Mouse (Mus musculus): Measurements from ENCODE around the gene Tbcb. TPM values are rescaled to one million over a fixed set of nuclear protein-coding genes. Genes with fewer than 3 reads are reported as not detected.
"Not testable (repeated sequence)": the region's sequence is repeated elsewhere in the genome, so short reads cannot be mapped to it uniquely, and the experiment has no call there.

Tbcb gene
- polyA plus RNA-seq, 1 experiment from 2014 or later, result 270 TPM

- Histone ChIP-seq H3K9me3 (no peaks in the 10 kb centered on the region), H3K4me1 (no peaks in the 10 kb centered on the region), H3K27me3 (replicated peaks; ENCODE audit: low read depth, poor library complexity, severe bottlenecking) (no peaks in the 10 kb centered on the region), H3K4me3 (no peak overlapping the region), H3K27ac (replicated peaks) (no peak overlapping the region), H3K36me3 (replicated peaks) (peaks cover 78% of the 10 kb centered on the region)
- WGBS, result 83% methylated on average over 12 of the region's 12 CpGs
- DNase-seq (ENCODE audit: low spot score), result no peak
These were observed 20.2 kb upstream of the Tbcb start for GRCm38 (mm10) chr7:30251956-30252954.

GRCm38 (mm10) chr7:30237374-30237773, 5.3 kb upstream of the Tbcb start:
- peaks cover 14% of the 10 kb centered on the region for H3K4me1 ChIP-seq
- not testable (repeated sequence) for H3K4me3 ChIP-seq; DNase-seq (ENCODE audit: low spot score); H3K27me3 ChIP-seq (replicated peaks; ENCODE audit: low read depth, poor library complexity, severe bottlenecking); H3K9me3 ChIP-seq; H3K27ac ChIP-seq (replicated peaks)
- peaks cover 54% of the 10 kb centered on the region for H3K36me3 ChIP-seq (replicated peaks)
- 86% methylated on average over 3 of the region's 3 CpGs for WGBS

- H3K27me3 ChIP-seq (replicated peaks; ENCODE audit: low read depth, poor library complexity, severe bottlenecking), result no peaks in the 10 kb centered on the region
- 84% methylated on average over 4 of the region's 4 CpGs for WGBS
- DNase-seq (ENCODE audit: low spot score), result no peak
- peaks cover 37% of the 10 kb centered on the region for H3K36me3 ChIP-seq (replicated peaks)
- no peak within 1 kb of the TSS for H3K27ac ChIP-seq (replicated peaks)
- H3K9me3 ChIP-seq, result no peaks in the 10 kb centered on the region
- no peak within 1 kb of the TSS for H3K4me3 ChIP-seq
- peaks cover 20% of the 10 kb centered on the region for H3K4me1 ChIP-seq
These were observed 3.6 kb upstream of the Tbcb start, which contains the start of gene Ovol3 for GRCm38 (mm10) chr7:30235625-30236024. Gene Ovol3, minus strand, starts transcription at chr7:30235725.

- H3K27ac ChIP-seq (replicated peaks), result no peak overlapping the region
- 86% methylated on average over 8 of the region's 8 CpGs for WGBS
These were observed 3.0 kb upstream of the Tbcb start for GRCm38 (mm10) chr7:30235091-30235490.

GRCm38 (mm10) chr7:30234276-30234858, 2.3 kb upstream of the Tbcb start:
- H3K27ac ChIP-seq (replicated peaks), result no peak overlapping the region
- peaks cover 23% of the 10 kb centered on the region for H3K4me1 ChIP-seq
- H3K36me3 ChIP-seq (replicated peaks), result peaks cover 33% of the 10 kb centered on the region
- H3K4me3 ChIP-seq, result no peak overlapping the region
- no peaks in the 10 kb centered on the region for H3K9me3 ChIP-seq
- H3K27me3 ChIP-seq (replicated peaks; ENCODE audit: low read depth, poor library complexity, severe bottlenecking), result no peaks in the 10 kb centered on the region
- DNase-seq (ENCODE audit: low spot score), result no peak
- 93% methylated on average over 15 of the region's 15 CpGs for WGBS

More at GRCm38 (mm10) chr7:30235091-30235490, 3.0 kb upstream of the Tbcb start:
- peaks cover 31% of the 10 kb centered on the region for H3K36me3 ChIP-seq (replicated peaks)
- H3K27me3 ChIP-seq (replicated peaks; ENCODE audit: low read depth, poor library complexity, severe bottlenecking), result no peaks in the 10 kb centered on the region
- peaks cover 23% of the 10 kb centered on the region for H3K4me1 ChIP-seq
- H3K9me3 ChIP-seq, result no peaks in the 10 kb centered on the region
- H3K4me3 ChIP-seq, result no peak overlapping the region
- no peak for DNase-seq (ENCODE audit: low spot score)

GRCm38 (mm10) chr7:30233387-30233786, 1.3 kb upstream of the Tbcb start:
- 91% methylated on average over 20 of the region's 20 CpGs for WGBS
- no peak for DNase-seq (ENCODE audit: low spot score)
- peaks cover 23% of the 10 kb centered on the region for H3K4me1 ChIP-seq
- H3K27ac ChIP-seq (replicated peaks), result peak overlapping the region; percentile 12; the same call in 1 of the 2 replicates
- H3K4me3 ChIP-seq, result peak overlapping the region; percentile 68
- H3K36me3 ChIP-seq (replicated peaks), result peaks cover 39% of the 10 kb centered on the region
- H3K27me3 ChIP-seq (replicated peaks; ENCODE audit: low read depth, poor library complexity, severe bottlenecking), result no peaks in the 10 kb centered on the region
- H3K9me3 ChIP-seq, result no peaks in the 10 kb centered on the region

- H3K4me3 ChIP-seq, result peak overlapping the region; percentile 68
- peaks cover 46% of the 10 kb centered on the region for H3K36me3 ChIP-seq (replicated peaks)
- H3K27ac ChIP-seq (replicated peaks), result peak overlapping the region; percentile 92
- WGBS, result 6% methylated on average over 24 of the region's 24 CpGs
- peak; percentile 74 for DNase-seq (ENCODE audit: low spot score)
- H3K27me3 ChIP-seq (replicated peaks; ENCODE audit: low read depth, poor library complexity, severe bottlenecking), result no peaks in the 10 kb centered on the region
- H3K9me3 ChIP-seq, result no peaks in the 10 kb centered on the region
- H3K4me1 ChIP-seq, result peaks cover 23% of the 10 kb centered on the region
These were observed 618 bp upstream of the Tbcb start for GRCm38 (mm10) chr7:30232631-30233148.

- WGBS, result under 1% methylated on average over 16 of the region's 16 CpGs
- DNase-seq (ENCODE audit: low spot score), result no peak
- H3K27ac ChIP-seq (replicated peaks), result peak overlapping the region; percentile 92
These were observed 774 bp downstream of the Tbcb start for GRCm38 (mm10) chr7:30231328-30231668.

GRCm38 (mm10) chr7:30224206-30224605, 7.9 kb downstream of the Tbcb start:
- Histone ChIP-seq H3K9me3 (no peaks in the 10 kb centered on the region), H3K36me3 (replicated peaks) (peaks cover 73% of the 10 kb centered on the region), H3K27ac (replicated peaks) (no peak overlapping the region), H3K27me3 (replicated peaks; ENCODE audit: low read depth, poor library complexity, severe bottlenecking) (no peaks in the 10 kb centered on the region), H3K4me1 (peaks cover 10% of the 10 kb centered on the region), H3K4me3 (no peak overlapping the region)
- WGBS, result 92% methylated on average over 12 of the region's 12 CpGs
- DNase-seq (ENCODE audit: low spot score), result no peak

More at GRCm38 (mm10) chr7:30231328-30231668, 774 bp downstream of the Tbcb start:
- Histone ChIP-seq H3K36me3 (replicated peaks) (peaks cover 60% of the 10 kb centered on the region), H3K4me1 (peaks cover 23% of the 10 kb centered on the region), H3K27me3 (replicated peaks; ENCODE audit: low read depth, poor library complexity, severe bottlenecking) (no peaks in the 10 kb centered on the region), H3K4me3 (peak overlapping the region; percentile 68), H3K9me3 (no peaks in the 10 kb centered on the region)

- Histone ChIP-seq H3K9me3 (no peaks in the 10 kb centered on the region), H3K27ac (replicated peaks) (no peak overlapping the region), H3K4me3 (no peak overlapping the region), H3K4me1 (peaks cover 14% of the 10 kb centered on the region), H3K36me3 (replicated peaks) (peaks cover 55% of the 10 kb centered on the region), H3K27me3 (replicated peaks; ENCODE audit: low read depth, poor library complexity, severe bottlenecking) (no peaks in the 10 kb centered on the region)
- WGBS, result 93% methylated on average over 5 of the region's 5 CpGs
- DNase-seq (ENCODE audit: low spot score), result no peak
These were observed 9.9 kb downstream of the Tbcb start for GRCm38 (mm10) chr7:30222205-30222604.

GRCm38 (mm10) chr7:30221433-30221832, 10.6 kb downstream of the Tbcb start:
- H3K36me3 ChIP-seq (replicated peaks), result peaks cover 48% of the 10 kb centered on the region

GRCm38 (mm10) chr7:30220008-30220356, 12.1 kb downstream of the Tbcb start:
- H3K9me3 ChIP-seq, result no peaks in the 10 kb centered on the region
- H3K36me3 ChIP-seq (replicated peaks), result peaks cover 33% of the 10 kb centered on the region
- H3K4me1 ChIP-seq, result peaks cover 17% of the 10 kb centered on the region
- no peaks in the 10 kb centered on the region for H3K27me3 ChIP-seq (replicated peaks; ENCODE audit: low read depth, poor library complexity, severe bottlenecking)
- 26% methylated on average over 11 of the region's 11 CpGs for WGBS
- DNase-seq (ENCODE audit: low spot score), result no peak
- H3K4me3 ChIP-seq, result peak overlapping the region; percentile 61
- peak overlapping the region; percentile 81 for H3K27ac ChIP-seq (replicated peaks)

More at GRCm38 (mm10) chr7:30221433-30221832, 10.6 kb downstream of the Tbcb start:
- no peaks in the 10 kb centered on the region for H3K9me3 ChIP-seq
- no peak overlapping the region for H3K27ac ChIP-seq (replicated peaks)
- peaks cover 17% of the 10 kb centered on the region for H3K4me1 ChIP-seq
- no peaks in the 10 kb centered on the region for H3K27me3 ChIP-seq (replicated peaks; ENCODE audit: low read depth, poor library complexity, severe bottlenecking)
- no peak for DNase-seq (ENCODE audit: low spot score)
- H3K4me3 ChIP-seq, result no peak overlapping the region
- WGBS, result 88% methylated on average over 3 of the region's 3 CpGs
